Mouse (Mus musculus): Measurements from ENCODE around the gene Wbp1l. TPM values are rescaled to one million over a fixed set of nuclear protein-coding genes. Genes with fewer than 3 reads are reported as not detected.

The Wbp1l gene
- polyA plus RNA-seq, 1 experiment = 50.6 TPM

DNA sequence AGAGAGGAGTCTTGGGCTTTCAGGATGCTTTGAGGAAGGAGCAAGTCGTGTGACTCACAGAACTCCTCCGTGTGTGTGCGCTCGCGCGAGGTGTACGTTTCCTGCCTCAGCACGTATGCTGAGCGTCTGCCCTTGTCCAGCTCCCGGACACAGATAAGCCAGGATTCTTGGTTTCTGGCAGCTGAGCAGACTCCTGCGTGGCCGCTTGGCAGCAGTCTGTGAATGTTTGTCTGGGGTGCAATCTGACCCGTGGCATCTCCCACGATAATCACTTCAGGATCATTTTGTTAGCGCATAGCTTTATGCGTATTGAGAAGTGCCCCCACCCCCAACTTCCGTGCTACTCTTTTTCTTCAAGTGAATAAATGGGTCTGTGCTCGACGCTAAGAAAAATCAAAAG lies 20.1 kb downstream of the Wbp1l start:
- TF ChIP-seq CTCF (IDR thresholded peaks at IDR 0.05; ENCODE audit: borderline replicate concordance, insufficient read depth, low read length) (no peak), POLR2A (IDR thresholded peaks at IDR 0.05; ENCODE audit: low read depth, low read length) (no peak)
- Histone ChIP-seq H3K4me3 (ENCODE audit: insufficient read depth, low read length) (no peak overlapping the region), H3K27ac (ENCODE audit: insufficient read depth, low read length) (no peak overlapping the region), H3K4me1 (ENCODE audit: control insufficient read depth, insufficient read depth, low read length) (peaks cover 13% of the 10 kb centered on the region; the same call in 1 of the 2 replicates)

DNA sequence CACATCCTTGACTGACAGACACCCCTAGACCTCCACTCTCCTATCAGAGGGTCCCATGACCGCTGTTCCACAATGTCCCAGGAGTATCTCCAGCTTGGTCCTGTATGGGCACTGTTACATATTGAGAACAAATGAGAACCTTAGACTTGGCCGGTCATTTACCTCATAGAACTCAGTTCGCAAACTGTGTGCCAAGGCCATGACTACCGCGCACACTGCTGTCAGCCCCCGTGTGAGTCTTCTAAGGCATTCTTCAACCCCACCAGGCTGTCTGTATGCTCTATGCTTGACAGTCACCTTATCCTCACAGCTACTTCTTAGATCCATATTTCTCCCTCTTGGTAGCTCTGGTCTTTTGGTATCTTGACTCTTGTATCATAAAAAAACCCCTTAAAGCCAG lies 20.6 kb downstream of the Wbp1l start:
- no peak overlapping the region for H3K4me3 ChIP-seq (ENCODE audit: insufficient read depth, low read length)
- H3K4me1 ChIP-seq (ENCODE audit: control insufficient read depth, insufficient read depth, low read length) = peaks cover 13% of the 10 kb centered on the region; the same call in 1 of the 2 replicates
- no peak for TF ChIP-seq CTCF (IDR thresholded peaks at IDR 0.05; ENCODE audit: borderline replicate concordance, insufficient read depth, low read length)
- no peak for TF ChIP-seq POLR2A (IDR thresholded peaks at IDR 0.05; ENCODE audit: low read depth, low read length)
- H3K27ac ChIP-seq (ENCODE audit: insufficient read depth, low read length) = no peak overlapping the region; the same call in 1 of the 2 replicates

DNA sequence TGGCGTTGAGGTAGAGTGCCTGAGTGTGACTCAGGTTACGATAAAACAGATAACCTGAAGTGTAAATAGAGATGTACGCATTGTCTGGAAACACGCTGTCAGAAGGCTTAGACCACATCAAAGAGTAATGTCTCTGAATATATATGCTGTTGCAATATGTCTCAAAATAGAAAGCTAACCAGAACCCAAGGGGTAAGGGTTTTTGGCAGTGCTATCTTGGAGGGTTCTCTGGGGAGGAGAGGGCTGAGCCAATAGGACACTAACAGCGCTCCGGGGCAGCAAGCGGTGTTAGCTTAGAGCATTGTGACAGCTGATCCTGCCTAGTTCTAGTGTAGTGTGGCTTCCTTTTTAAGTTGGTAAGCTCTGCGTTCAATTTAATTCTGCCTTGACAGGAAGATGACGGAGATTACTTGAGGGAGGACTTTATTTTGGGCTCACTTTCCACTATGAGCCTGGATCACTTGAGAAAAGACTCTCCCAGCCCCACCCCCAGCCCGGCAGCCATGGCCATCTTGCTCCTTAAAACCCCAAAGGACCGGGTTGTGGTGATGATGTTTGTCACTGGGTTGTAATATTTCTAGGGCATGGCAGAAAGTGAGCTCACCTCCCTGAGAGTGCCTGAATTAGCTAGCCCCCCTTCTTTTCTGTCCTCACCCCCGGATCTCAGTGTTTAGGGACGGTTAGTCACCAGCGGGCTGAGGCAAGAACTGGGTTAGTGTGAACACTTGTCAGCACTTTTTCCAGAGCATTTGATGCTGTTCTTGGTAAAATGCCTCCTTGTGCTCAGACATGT lies 21.3 kb downstream of the Wbp1l start:
- Histone ChIP-seq H3K4me3 (ENCODE audit: insufficient read depth, low read length) (no peak overlapping the region), H3K27ac (ENCODE audit: insufficient read depth, low read length) (peak overlapping the region; percentile 41), H3K4me1 (ENCODE audit: control insufficient read depth, insufficient read depth, low read length) (peaks cover 13% of the 10 kb centered on the region; the same call in 1 of the 2 replicates)
- TF ChIP-seq POLR2A (IDR thresholded peaks at IDR 0.05; ENCODE audit: low read depth, low read length) (no peak), CTCF (IDR thresholded peaks at IDR 0.05; ENCODE audit: borderline replicate concordance, insufficient read depth, low read length) (no peak)

DNA sequence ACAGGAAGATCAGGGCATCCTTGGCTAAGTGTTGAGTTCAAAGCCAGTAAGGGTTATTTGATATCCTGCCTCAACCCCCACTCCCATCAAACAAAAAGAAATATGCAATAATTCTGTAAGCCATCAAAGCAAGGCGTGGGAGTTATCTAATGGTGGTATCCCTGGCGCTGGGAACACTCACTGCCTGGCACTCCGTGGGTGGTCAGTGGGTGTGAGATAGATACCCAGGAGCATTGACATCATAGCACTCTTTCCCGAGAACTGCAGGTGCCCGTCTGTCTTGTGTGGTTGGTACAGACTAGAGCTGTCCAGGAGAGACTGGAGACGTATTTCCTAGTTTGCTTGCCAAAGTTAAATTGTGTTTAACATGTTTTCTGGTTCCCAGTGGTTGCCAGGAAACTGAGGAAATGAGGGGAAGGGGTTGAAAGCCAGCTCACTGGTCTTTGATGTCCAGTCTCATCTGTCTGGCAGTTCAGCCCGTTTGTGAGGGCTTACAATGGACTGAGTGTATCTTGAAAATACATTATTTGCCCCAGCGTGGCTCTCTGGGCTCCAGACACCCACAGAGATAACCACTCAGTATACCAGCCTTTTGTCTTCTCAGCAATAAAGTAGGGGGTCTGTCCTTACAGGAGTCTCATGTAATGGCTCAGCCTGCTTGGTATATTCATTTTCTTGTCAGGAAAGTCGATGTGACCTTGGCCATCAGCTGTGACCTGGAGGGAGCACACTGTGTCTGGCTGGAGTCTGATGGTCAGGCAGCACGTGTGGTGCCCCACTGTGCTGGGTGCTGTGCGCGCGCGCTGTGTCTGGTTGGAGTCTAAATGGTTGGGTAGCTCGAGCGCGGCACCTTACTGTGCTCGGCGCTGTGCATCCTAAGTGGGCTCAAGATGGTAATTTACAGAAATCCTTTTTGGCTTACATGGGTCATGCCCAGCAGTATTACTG lies 22.6 kb downstream of the Wbp1l start:
- H3K4me1 ChIP-seq (ENCODE audit: control insufficient read depth, insufficient read depth, low read length) = peaks cover 13% of the 10 kb centered on the region; the same call in 1 of the 2 replicates
- no peak overlapping the region for H3K27ac ChIP-seq (ENCODE audit: insufficient read depth, low read length)
- TF ChIP-seq POLR2A (IDR thresholded peaks at IDR 0.05; ENCODE audit: low read depth, low read length) (no peak), CTCF (IDR thresholded peaks at IDR 0.05; ENCODE audit: borderline replicate concordance, insufficient read depth, low read length) (no peak)
- H3K4me3 ChIP-seq (ENCODE audit: insufficient read depth, low read length) = no peak overlapping the region

DNA sequence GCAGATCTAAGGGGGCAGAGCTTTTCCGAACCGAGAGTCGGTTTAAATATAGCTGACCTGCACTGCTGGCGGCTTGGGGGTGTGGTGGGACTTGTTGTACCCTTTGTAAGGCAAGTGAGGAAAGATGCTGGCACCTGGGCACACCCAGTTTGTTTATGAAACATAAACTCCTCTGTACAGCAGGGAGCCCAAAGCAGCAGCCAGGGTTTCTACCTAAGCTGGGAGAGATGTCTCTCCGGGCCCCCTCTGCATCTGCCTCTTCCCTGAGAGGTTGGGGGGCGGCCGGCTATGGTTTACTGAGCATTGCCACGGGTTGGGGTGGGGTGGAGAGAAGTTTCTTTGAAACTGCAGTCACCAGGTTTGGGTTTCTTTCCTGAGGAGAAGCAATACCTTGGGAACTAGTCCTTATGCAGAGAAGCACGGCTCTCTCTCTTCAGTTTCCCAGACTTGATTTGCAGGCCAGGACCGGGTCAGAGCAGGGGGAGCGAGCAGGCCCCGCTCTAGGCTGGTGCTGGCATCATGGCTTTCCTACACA lies 23.8 kb downstream of the Wbp1l start:
- TF ChIP-seq CTCF (IDR thresholded peaks at IDR 0.05; ENCODE audit: borderline replicate concordance, insufficient read depth, low read length) = no peak
- TF ChIP-seq POLR2A (IDR thresholded peaks at IDR 0.05; ENCODE audit: low read depth, low read length) = no peak
- Histone ChIP-seq H3K4me1 (ENCODE audit: control insufficient read depth, insufficient read depth, low read length) (peaks cover 13% of the 10 kb centered on the region; the same call in 1 of the 2 replicates), H3K27ac (ENCODE audit: insufficient read depth, low read length) (peak overlapping the region; percentile 81), H3K4me3 (ENCODE audit: insufficient read depth, low read length) (peak overlapping the region; percentile 17; the same call in 1 of the 2 replicates)

DNA sequence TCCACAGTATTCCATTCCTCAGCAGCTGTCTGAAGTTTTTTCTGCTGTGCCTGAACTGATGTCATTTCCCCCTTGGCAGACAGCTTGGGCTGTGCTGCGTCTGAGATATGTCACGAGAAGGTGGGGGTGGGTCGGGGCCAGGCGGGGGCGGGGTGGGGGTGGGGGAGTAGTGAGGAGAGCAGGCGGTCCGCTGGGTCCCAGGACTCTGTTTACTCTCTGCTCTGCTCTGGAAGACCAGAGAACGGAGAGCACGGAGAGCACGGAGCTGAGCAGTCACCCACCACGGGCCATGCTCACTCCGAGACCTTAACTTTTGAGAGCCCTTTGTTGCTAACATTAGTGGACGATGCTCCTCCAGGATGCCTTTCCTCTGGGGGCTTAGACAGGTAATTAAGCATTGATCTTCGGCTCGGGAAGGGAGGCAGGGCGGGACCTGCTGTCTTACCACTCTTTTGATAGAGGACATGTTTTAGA lies 24.3 kb downstream of the Wbp1l start:
- H3K4me3 ChIP-seq (ENCODE audit: insufficient read depth, low read length) = peak overlapping the region; percentile 53
- TF ChIP-seq POLR2A (IDR thresholded peaks at IDR 0.05; ENCODE audit: low read depth, low read length) (peak; percentile 59), CTCF (IDR thresholded peaks at IDR 0.05; ENCODE audit: borderline replicate concordance, insufficient read depth, low read length) (no peak)
- peak overlapping the region; percentile 81 for H3K27ac ChIP-seq (ENCODE audit: insufficient read depth, low read length)
- peaks cover 13% of the 10 kb centered on the region; the same call in 1 of the 2 replicates for H3K4me1 ChIP-seq (ENCODE audit: control insufficient read depth, insufficient read depth, low read length)

DNA sequence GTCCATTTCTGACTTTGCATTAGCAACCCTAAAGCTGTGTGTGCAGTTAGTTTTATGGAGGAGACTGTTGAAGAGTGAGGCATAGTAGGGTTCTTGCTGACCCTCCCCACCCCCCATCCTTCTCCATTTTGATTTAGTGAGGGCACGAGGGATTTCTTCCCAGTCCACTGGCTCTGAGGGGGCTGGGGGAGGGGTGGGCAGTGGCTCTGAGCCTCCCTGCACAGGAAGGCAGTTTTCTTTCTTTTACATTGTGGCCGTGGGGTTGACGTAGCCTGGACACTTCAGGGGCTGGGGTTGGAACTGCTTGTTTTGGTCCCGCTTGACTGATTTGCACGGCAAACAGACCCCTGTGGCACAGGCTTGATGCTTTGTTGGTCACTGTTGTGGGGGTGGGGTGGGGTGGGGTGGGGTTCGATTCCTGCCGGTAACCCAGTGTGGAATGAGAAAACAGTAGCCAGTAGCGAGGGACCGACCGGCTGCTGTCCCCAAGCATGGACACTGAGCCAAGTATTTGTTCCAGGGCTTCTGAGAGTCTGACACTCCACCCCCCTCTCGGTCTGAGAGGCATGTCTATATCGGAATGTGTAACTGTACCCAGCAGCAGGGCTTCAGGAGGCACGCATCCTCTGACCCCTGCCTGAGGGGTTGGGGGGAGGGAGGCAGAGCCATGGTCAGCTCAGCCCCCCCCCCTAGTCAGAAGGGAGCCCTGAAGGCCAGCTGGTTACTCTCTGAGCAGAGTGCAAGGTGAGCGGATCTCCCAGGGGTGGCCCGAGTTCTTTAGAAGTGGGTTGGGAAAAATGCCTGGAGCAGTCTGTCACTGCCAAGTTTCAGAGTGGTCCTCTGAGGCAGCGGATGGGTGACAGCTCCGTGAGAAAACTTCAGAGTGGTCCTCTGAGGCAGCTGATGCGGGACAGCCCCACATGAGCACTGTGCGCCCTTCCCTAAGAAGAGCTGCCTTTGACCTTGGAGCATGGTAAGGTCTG lies 25.2 kb downstream of the Wbp1l start:
- no peak for TF ChIP-seq POLR2A (IDR thresholded peaks at IDR 0.05; ENCODE audit: low read depth, low read length)
- no peak for TF ChIP-seq CTCF (IDR thresholded peaks at IDR 0.05; ENCODE audit: borderline replicate concordance, insufficient read depth, low read length)
- Histone ChIP-seq H3K27ac (ENCODE audit: insufficient read depth, low read length) (peak overlapping the region; percentile 71), H3K4me1 (ENCODE audit: control insufficient read depth, insufficient read depth, low read length) (peaks cover 10% of the 10 kb centered on the region; the same call in 1 of the 2 replicates), H3K4me3 (ENCODE audit: insufficient read depth, low read length) (peak overlapping the region; percentile 53)

DNA sequence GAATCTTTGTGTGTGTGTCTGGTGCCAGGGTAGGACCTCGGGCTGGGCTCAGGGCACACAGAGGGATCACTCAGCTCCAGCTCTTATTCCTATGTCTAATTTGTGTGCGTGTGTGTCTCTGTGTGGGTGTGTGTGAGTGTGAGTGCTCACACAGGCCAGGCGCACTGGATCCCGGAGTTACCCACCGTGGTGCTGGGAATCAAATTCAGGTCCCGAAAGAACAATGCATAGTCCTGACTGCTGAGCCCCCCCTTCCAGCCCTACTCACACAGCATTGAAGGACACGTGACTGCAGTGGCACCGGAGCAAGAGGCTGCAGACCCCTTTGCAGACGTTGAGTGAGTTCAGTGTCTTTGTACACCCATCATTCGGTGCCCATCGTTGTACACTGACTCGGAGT lies 26.1 kb downstream of the Wbp1l start:
- Histone ChIP-seq H3K27ac (ENCODE audit: insufficient read depth, low read length) (no peak overlapping the region), H3K4me1 (ENCODE audit: control insufficient read depth, insufficient read depth, low read length) (peaks cover 7% of the 10 kb centered on the region; the same call in 1 of the 2 replicates), H3K4me3 (ENCODE audit: insufficient read depth, low read length) (no peak overlapping the region)
- no peak for TF ChIP-seq CTCF (IDR thresholded peaks at IDR 0.05; ENCODE audit: borderline replicate concordance, insufficient read depth, low read length)
- TF ChIP-seq POLR2A (IDR thresholded peaks at IDR 0.05; ENCODE audit: low read depth, low read length) = no peak

All from embryonic fibroblast, embryonic 13.5 days (primary cell).